Mouse (Mus musculus): ENCODE results near the gene Tmem136.

DNA sequence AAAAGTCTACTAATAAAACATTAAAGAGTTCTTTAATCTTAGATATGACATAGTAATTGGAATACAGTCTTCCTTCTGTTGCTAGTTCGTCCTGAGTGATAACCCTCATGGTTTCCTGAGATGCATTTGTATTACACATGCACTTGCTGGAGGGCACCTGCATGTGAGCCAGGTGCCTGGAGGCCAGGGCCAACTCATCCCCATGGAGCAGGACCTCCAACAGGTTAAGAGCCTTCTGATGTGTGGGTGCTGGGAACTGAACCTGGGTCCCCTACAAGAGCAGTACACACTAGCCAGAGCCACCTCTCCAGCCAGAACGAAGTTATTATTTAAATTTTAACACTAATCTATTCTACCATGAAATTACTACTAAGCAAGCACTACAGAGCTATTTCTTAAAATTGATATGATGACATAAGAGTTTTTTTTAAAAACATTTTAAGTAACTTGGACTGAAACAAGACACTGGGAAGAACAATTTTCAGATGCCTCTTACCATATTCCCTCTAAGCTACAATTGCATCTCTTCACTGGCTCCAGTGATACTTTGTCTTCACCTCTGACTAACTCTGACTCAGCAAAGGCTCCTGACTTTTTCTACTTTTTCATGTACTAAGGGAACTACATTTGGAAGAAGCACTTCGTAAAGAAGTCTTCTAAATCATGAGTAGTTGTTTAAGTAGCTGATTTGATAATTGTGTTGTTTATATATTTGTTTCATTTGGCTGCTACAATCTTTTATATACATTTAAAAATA, 18.4 kb downstream of the Tmem136 start:
- TF ChIP-seq FOSL1 (IDR thresholded peaks at IDR 0.05; ENCODE audit: insufficient read depth, low read length, poor library complexity, severe bottlenecking) (peak; percentile 55), MYOD1 (IDR thresholded peaks at IDR 0.05; ENCODE audit: control insufficient read depth, insufficient read length, low read depth) (no peak)
